Mouse (Mus musculus) small intestine, adult 2 months (tissue): ENCODE results near the gene Gm5475.

ENCODE experiments used
- CTCF ChIP-seq: fragments of 200-500 bp; IDR thresholded peaks from 2 replicates; pipeline ENCODE4 v1.5.1; 2012; ENCODE audit warnings: low read depth, mild to moderate bottlenecking, control low read depth, inconsistent platforms, low read length, moderate library complexity, mixed read lengths; ENCODE audit not compliant: insufficient replicate concordance, insufficient read length; ENCODE audit errors: extremely low read depth
- POLR2A ChIP-seq: fragments of 200-500 bp; IDR thresholded peaks from 2 replicates; pipeline ENCODE4 v1.6.1; 2012; ENCODE audit warnings: low read depth, mild to moderate bottlenecking, control low read depth, inconsistent platforms, low read length, moderate library complexity

DNA sequence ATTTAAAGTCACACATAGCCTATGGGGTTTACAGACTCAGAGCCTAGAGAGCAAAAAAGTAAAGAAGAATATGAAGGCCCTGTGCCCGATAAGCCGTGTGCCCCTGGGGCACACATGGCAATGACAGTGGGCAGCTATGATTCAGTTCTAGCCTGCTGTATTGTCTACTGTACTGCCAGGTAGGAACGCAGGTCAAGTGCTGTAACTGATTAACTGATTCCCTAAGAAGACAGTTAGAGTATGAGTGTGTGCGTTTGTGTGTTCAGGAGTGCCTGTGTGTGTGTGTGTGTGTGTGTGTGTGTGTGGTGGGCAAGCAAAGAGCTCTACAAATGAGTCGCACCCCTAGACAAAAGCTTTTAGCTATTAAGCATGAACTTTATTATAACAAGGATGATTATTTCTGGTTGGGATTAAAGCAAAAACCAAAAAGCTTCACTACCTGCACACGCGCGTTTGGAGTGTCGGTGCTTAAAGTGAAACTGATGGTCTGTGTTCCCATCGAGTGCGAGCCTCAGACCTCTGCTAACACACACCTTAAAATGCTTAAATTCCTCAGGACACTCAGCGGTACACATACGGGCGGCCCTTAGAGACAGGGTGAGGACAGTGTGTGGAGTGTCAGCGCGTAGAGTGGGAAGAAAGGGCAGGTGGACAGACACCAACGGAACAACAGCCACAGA, 34.3 kb upstream of the Gm5475 start:
- TF ChIP-seq CTCF, result no peak
- TF ChIP-seq POLR2A, result no peak
